Mouse (Mus musculus) adrenal gland, postnatal 10 days (tissue): ENCODE results near the gene Gnat3. TPM values are rescaled to one million over a fixed set of nuclear protein-coding genes. Genes with fewer than 3 reads are reported as not detected.
"Not testable (repeated sequence)": the region's sequence is repeated elsewhere in the genome, so short reads cannot be mapped to it uniquely, and the experiment has no call there.

Source experiments
- DNase-seq: peaks from one replicate; pipeline ENCODE4 v3.0.0; 2021; ENCODE audit warnings: mixed read lengths
- long read RNA-seq, 2 experiments: library from polyadenylated mRNA; stranded (forward); transcript quantifications; one replicate each; pipeline ENCODE4 v2.0.0; 2021
- total RNA-seq, 2 experiments: library from RNA; stranded (reverse); gene quantifications; 2 replicates each; pipeline ENCODE4 v1.2.3; 2021

Gnat3 gene
- under 1 TPM; 0.27 to 0.36 TPM for total RNA-seq
- long read RNA-seq, experiment 1, result 0 reads
- long read RNA-seq, experiment 2, partial matches to known transcripts, result 0 of 1 reads
- long read RNA-seq, experiment 2, other reads (novel, unspliced or antisense), result 1 of 1 reads

GRCm38 (mm10) chr5:17962249-17962648, at the start of gene Gnat3:
TSS of gene Gnat3 (plus strand) at chr5:17962549.
- DNase-seq, result no peak

- peak; percentile 28 for DNase-seq
Observed at GRCm38 (mm10) chr5:17918966-17919365, 43.4 kb upstream of the Gnat3 start.

GRCm38 (mm10) chr5:17923648-17924047, 38.7 kb upstream of the Gnat3 start:
- DNase-seq, result no peak

GRCm38 (mm10) chr5:17924085-17924518, 38.2 kb upstream of the Gnat3 start:
- no peak for DNase-seq

- DNase-seq, result no peak
Observed at GRCm38 (mm10) chr5:17928471-17928870, 33.9 kb upstream of the Gnat3 start.

GRCm38 (mm10) chr5:17929006-17929567, 33.3 kb upstream of the Gnat3 start:
- DNase-seq, result no peak

GRCm38 (mm10) chr5:17931588-17931987, 30.8 kb upstream of the Gnat3 start:
- not testable (repeated sequence) for DNase-seq

- DNase-seq, result no peak
Observed at GRCm38 (mm10) chr5:17934501-17934900, 27.8 kb upstream of the Gnat3 start.

GRCm38 (mm10) chr5:17938170-17938939, 24.0 kb upstream of the Gnat3 start:
- no peak for DNase-seq

- no peak for DNase-seq
Observed at GRCm38 (mm10) chr5:17956468-17956867, 5.9 kb upstream of the Gnat3 start.

- DNase-seq, result peak; percentile 19
Observed at GRCm38 (mm10) chr5:17969704-17970390, 7.5 kb downstream of the Gnat3 start.

- DNase-seq, result no peak
Observed at GRCm38 (mm10) chr5:17970391-17970730, 8.0 kb downstream of the Gnat3 start.

GRCm38 (mm10) chr5:17980501-17981121, 18.3 kb downstream of the Gnat3 start:
- no peak for DNase-seq

GRCm38 (mm10) chr5:17982770-17983169, 20.4 kb downstream of the Gnat3 start:
- no peak for DNase-seq

GRCm38 (mm10) chr5:17984522-17984921, 22.2 kb downstream of the Gnat3 start:
- DNase-seq, result no peak

GRCm38 (mm10) chr5:17986611-17987010, 24.3 kb downstream of the Gnat3 start:
- no peak for DNase-seq

GRCm38 (mm10) chr5:17990618-17991017, 28.3 kb downstream of the Gnat3 start:
- DNase-seq, result no peak

- DNase-seq, result no peak
Observed at GRCm38 (mm10) chr5:17999570-17999969, 37.2 kb downstream of the Gnat3 start.

GRCm38 (mm10) chr5:18000185-18000584, 37.8 kb downstream of the Gnat3 start:
- no peak for DNase-seq

- DNase-seq, result no peak
Observed at GRCm38 (mm10) chr5:18001646-18002045, 39.3 kb downstream of the Gnat3 start.

- peak; percentile 12 for DNase-seq
Observed at GRCm38 (mm10) chr5:18003675-18004074, 41.3 kb downstream of the Gnat3 start.

GRCm38 (mm10) chr5:18004824-18005611, 42.7 kb downstream of the Gnat3 start:
- no peak for DNase-seq
